Mouse (Mus musculus): Measurements from ENCODE around the gene Med19. TPM values are rescaled to one million over a fixed set of nuclear protein-coding genes. Genes with fewer than 3 reads are reported as not detected.
"Not testable (repeated sequence)": the region's sequence is repeated elsewhere in the genome, so short reads cannot be mapped to it uniquely, and the experiment has no call there.

Med19 gene
- total RNA-seq, 2 experiments from 2014 or later, result 16.1 to 24.5 TPM

DNA sequence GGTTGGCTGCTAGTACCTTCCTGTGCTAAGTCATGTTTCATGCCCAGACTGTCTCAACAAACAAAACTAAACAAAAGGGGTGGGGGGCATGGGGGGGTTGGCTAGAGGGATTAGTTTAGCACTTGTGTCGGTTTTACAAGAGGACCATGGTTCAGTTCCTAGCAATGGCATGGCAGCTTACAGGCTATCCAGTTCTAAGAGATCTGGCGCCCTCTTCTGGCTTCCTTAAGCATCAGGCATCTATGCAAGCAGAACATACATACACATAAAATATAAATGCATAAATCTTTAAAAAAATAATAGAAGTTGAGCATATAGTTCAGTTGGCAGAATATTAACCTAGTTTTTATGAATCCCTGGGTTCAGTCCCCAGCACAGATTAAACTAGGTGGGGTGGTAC is 15.3 kb upstream of the Med19 start:
- ATAC-seq (ENCODE audit: poor library complexity, severe bottlenecking), result peak; percentile 66

DNA sequence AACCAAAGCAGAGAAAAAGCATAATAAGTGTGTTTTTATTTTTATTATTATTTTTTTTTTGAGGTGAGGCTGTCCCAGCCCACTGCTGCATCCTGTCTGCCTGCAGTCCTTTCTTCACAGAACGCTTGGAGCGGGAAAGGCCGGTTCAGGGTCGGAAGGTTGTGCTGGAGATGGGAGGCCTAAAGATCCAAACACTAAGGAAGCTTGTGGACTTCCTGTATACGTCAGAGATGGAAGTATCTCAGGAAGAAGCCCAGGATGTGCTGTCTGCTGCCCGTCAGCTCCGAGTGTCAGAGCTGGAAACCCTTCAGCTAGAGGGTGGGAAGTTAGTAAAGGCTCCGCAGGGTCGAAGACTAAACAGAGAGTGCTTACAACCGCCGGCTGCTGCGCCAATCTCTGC is 12.1 kb upstream of the Med19 start:
- no peak for ATAC-seq (ENCODE audit: poor library complexity, severe bottlenecking)

DNA sequence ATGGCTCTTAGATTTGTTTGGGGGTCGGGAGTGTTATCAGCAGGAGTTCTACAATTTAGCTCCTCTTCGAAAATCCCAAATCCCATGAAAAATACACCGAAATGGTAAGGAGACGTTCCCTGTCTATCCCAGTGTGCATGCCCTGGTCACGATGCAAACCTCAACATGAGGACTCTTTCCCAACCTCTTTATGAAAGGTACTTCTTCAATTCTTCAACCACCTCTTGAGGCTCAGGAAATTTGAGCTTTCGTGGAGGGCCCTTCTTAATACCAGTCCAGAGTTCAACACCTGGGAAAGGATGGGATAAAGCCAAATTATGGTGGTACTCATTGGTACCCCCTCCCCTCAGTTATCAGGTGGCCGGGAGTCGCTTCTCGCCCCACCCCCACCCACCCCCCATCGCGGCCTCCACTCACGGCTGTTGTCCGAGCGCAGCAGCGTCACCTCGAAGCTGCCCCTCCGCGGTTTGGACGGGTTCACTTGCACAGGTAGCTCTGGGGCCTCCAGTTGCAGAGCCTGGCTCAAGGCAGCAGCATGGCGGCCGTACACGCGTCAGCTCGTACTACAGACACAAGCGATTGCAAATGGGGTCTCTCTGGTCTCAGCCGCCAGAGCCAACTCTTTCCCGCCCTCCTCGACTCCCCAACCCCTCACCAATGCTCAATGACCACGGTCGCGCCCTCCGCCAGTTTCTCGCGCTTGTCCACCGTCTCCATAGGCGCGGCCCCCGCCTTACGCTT is 8.2 kb upstream of the Med19 start:
- ATAC-seq (ENCODE audit: poor library complexity, severe bottlenecking), result peak; percentile 62

DNA sequence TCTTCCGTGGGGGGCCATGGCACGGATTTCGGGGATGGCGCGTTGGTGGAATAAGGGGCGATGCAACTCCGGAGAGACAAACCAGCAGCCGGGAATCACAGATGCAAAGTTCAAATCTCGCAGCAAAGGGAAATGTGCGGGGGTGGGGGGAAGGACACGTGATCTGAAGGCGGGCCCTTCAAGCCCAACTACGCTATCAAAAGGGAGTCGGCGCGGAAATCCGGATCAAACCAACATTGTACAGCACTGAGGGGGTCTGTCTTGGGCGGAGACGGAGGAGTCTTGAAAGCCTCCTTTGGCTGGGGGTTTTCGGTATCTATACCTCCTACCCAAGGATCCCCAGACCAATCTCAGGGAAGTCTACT is 7.7 kb upstream of the Med19 start, which contains the start of gene Selenoh:
TSS of gene Selenoh (minus strand) at position 202 of the 365 bp plus-strand sequence.
- peak; percentile 87 for ATAC-seq (ENCODE audit: poor library complexity, severe bottlenecking)

DNA sequence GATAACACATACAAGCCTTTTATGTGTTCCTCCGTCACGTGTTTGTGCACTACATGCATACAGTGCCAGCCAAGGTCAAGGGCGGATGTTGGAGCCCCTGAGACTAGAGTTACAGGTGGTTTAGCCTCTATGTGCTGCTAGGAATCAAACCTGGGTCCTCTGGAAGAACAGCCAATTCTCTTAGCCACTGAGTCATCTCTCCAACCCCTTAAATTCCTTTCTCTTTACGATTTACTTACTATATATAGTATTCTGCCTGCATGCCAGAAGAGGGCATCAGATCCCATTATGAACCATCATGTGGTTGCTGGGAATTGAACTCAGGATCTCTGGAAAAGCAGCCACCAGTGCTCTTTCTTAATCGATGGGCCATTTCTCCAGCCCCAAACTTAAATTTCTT is 6.7 kb upstream of the Med19 start:
- ATAC-seq (ENCODE audit: poor library complexity, severe bottlenecking), result not testable (repeated sequence)

DNA sequence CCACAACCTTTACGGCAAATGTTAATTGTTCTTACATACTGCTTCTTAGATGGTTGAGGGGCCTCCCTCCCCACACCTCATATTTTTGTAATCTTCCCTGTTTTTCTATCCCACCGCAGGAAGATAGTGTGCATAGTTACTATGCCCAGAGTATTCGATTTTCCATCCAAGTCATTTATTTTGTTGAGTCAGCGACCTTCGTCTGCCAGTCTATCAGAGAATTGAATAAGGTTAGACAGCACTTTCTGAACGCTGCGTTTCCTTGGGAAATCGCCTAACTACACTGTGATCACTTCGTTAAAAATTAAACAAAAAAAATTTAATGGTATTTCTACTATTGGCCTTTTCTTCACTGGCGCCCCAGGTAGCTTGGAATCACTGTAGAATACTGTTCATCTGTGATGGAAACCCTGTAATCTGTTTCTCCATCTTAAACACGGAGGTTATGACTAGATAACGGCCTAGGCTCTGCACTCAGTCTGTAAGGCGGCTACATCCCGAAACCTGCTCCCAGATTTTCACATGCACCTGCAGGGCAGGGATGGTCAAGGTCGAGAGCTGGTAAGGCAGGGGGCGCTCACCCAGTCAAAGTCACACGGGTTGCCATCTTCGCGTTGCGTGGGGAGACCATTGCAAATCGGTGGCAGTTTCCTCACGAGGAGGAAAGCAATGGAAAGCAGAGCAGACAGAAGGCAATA is 783 bp upstream of the Med19 start:
- ATAC-seq (ENCODE audit: poor library complexity, severe bottlenecking), result peak; percentile 47

DNA sequence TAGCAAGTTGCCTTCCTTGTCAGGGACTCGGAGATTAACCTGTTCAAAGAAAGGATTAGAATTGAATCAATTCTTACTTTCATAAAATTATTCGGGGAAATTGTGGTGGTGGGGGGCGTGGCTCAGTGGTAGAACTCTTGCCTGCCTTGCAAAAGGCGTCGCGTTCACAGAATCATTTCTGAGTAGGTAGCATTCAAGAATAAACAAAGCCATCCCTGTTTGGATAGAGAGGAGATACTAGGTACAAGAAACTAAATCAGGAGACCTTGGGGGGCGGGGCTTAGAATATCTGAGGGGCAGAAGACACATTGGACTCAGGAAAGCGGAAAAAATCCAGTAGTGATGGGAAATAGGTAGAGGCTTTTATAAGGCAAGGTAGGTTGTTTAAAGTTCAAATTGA is 814 bp downstream of the Med19 start, which contains the start of gene Tmx2:
TSS of gene Tmx2 (minus strand) at position 125 of the 400 bp plus-strand sequence.
- ATAC-seq (ENCODE audit: poor library complexity, severe bottlenecking), result no peak

DNA sequence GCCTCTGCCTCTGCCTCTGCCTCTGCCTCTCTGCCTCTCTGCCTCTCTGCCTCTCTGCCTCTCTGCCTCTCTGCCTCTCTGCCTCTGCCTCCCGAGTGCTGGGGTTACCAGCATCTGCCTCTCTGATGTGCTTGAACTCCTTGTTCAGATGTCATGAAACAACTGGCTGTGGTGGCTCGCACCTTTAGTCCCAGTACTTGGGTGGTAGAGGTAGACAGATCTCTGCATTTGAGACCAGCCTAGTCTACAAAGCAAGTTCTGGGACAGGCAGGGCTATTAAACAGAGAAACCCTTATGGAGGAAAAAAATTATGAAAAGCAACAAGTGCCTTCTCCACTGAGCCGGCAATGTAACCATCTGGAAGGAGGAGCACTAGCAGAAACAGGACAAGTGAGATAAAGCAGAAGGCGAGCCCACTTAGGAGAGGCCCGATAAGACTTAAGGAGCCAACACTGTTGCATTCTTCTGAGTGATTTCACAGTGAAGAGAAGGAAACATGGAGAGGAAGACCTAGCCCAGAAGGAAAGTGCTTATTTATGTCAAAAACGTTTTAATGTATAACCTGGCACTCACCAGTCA is 4.5 kb downstream of the Med19 start:
- no peak for ATAC-seq (ENCODE audit: poor library complexity, severe bottlenecking)

DNA sequence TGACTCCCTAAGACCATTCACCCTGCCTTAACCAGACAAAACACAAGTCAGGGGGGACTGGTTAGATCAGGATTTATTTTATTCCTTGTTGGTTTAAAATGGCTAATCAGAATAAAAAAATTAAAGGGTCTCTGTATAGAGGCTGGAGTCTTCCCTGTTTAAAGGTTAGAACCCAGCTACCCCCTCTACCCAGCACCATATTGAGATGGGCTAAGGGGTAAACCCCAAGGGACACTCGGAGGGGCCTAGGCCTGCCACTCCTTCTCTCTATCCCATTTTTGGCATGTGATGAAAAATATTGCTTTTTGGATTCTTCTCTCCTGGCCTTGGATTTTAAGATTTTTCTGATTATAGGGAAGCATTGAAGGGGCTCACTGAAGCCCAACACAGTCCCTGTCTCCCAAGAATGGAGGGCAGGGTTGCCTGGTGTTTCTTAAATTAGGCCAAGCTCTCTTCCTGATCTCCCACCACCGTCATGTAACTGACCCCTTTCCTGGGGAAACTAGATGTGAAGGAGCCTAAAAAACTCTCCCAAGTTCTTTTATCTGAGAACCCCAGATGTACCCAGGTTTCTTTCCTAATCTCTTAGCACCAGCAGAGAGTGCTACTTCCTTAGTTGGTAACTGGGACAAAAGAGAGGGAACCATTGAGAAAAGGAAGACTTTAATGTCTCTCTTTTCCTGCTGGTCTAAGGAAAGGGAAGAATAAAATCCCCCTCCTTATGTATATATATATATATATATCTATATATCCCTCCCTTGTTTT is 10.1 kb downstream of the Med19 start:
- no peak for ATAC-seq (ENCODE audit: poor library complexity, severe bottlenecking)

DNA sequence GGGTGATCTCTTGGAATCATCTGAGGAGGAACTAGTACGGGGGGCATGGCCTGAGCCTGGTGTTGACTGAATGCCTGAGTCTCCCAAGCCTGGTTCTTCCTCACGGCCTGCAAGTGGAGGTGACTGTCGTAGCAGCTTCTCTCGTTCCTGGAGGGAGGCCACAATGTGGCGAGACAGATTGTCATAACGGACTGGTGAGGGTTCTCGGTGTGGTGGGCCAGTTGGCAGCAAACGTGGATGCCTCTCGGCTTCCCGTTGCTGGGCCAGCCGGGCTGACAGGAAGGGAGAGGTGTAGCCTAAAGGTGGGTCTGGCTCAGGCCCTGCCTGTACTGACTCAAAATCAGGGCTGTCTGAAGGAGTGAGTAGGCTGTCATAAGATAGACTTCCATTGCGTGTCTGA is 11.8 kb downstream of the Med19 start:
- no peak for ATAC-seq (ENCODE audit: poor library complexity, severe bottlenecking)

DNA sequence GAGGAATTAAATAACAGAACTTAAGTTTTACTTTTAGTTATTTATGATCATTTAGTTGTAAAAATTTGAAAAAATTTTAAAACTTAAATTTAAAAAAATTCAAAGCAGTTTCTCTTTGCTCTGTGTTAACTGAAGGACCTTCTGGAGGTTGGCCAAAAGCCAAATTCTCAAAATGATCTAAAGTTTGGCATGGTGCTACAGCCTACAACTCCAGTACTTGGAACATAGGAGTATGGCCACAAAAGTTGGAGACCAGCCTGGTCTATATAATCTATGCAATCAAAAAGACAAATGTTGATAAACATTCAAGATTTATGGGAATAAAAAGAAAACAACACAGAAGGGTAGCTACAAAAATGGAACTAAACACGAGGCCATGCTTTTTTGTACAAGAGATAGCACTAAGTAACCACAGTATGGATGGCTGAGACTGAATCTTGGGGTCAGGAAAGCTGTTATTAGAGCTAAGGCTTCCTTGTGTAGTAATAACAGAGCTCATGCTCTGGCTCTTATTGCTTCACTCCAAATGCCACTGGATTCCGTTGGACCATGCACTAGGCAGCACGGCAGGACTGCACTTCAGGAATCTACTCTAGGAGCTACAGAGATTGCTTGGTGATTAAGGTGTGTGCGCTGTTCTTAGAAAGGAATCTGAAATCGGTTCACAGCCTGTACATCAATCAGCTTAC is 16.9 kb downstream of the Med19 start:
- ATAC-seq (ENCODE audit: poor library complexity, severe bottlenecking), result no peak

DNA sequence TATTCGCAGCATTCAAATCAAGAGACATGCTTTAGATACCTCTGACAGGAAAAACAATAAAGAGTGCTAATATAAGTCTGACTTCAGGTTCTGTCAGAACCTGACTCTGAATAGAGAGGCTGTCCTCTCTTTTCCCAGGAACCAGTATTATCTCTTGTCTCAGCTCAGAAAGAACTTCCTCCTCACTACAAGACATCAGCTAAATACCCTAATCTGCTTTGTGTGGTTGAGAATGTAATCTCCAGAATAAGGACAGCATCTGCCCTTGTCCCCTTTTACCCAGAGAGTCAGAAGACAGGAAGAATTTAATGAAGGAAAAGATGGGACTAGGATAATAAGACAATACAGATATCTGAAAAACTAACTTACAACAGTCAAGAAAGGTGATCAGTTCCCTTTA is 25.3 kb downstream of the Med19 start:
- ATAC-seq (ENCODE audit: poor library complexity, severe bottlenecking), result no peak

DNA sequence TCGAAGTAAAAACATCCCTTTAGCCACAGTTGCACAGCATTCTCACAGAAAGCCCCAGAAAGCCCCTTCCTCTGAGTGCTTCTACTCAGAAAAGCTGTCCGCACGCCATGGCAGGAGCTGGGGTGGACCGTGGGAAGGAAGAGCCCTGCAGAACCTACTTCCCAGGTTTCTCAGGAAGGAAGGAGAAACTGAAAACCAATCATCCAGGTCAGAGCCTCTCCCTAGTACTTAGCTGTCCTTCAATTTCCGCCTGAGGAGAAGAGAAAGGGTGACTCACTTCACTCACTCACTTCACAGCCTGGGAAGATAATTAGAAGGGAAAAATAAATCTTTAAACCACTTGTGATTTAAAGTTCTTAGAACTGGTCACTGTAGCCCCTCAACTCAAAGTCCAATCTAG is 26.1 kb downstream of the Med19 start:
- no peak for ATAC-seq (ENCODE audit: poor library complexity, severe bottlenecking)

DNA sequence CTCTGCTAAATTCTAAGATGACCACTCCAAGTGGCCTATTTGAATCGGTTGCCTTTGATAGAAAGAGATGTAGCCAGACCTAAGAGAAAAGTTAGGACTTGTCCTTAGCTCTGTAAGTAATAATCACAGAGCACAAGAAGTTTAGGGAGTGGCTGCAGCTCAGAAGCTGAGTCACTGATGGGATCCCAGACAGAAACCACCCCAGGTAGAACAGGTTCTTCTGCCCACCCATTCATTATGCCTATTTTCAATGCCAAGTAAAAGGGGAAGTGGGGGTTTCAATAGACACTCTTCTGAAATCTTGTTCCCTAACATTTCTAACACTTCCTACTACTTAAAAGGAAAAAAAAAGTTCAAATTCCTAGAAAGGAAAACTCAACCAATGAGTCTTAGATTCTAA is 27.1 kb downstream of the Med19 start:
- peak; percentile 73 for ATAC-seq (ENCODE audit: poor library complexity, severe bottlenecking)

DNA sequence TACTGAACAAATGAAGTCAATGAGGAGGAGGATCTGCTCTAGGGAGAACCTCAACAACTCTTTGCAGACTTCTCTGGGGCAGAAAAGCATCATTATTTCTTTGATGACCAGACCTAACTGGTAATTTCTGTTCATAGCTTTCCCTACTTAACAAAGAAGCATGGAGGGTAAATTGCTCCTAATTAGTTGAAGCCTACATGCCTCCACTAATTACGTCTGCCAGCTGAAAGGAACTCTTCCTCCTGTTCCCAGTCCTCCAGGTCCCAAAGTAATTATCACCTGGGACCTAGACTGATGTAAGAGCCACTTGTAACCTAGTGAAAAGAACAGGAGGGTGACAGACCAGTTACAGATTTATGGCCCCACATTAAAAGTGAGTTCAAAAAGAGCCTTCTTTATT is 29.3 kb downstream of the Med19 start:
- no peak for ATAC-seq (ENCODE audit: poor library complexity, severe bottlenecking)

DNA sequence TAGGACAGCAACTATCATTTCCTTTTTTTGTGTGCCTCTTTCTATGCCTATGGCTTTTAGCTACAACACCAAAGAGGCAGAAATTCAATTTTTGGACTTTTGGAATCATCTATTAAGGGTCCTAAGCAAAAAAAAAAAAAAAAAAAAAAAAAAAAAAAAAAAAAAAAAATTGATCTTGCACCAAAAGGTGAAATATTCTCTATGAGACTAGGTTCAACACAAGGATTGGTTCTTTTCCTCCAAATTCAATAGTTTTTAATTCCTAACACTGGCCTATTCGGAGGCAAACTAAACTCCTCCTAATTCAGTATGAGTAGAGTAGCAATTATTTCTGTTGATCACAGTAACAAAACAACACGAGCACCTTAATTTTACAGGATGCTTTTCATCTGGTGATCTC is 33.7 kb downstream of the Med19 start:
- no peak for ATAC-seq (ENCODE audit: poor library complexity, severe bottlenecking)

DNA sequence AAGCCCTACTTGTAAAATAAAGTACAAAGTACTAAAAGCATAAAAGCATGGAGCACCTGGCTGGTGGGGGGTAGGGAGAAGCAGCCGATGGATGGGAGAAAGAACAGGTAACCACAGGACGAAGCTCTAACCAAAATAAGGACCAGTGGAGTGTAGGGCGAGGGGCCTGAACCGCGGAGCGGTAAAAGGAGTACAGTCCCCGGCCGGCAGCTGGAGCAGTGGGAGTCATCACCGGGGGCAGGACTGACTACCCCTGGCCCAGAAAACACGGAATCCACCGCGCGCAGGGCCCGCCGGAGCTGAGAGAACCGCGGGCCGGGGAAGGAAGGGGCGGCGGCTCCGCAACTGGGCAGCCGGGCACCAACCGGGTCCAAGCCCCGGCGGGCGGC is 36.2 kb downstream of the Med19 start:
- peak; percentile 0 for ATAC-seq (ENCODE audit: poor library complexity, severe bottlenecking)

DNA sequence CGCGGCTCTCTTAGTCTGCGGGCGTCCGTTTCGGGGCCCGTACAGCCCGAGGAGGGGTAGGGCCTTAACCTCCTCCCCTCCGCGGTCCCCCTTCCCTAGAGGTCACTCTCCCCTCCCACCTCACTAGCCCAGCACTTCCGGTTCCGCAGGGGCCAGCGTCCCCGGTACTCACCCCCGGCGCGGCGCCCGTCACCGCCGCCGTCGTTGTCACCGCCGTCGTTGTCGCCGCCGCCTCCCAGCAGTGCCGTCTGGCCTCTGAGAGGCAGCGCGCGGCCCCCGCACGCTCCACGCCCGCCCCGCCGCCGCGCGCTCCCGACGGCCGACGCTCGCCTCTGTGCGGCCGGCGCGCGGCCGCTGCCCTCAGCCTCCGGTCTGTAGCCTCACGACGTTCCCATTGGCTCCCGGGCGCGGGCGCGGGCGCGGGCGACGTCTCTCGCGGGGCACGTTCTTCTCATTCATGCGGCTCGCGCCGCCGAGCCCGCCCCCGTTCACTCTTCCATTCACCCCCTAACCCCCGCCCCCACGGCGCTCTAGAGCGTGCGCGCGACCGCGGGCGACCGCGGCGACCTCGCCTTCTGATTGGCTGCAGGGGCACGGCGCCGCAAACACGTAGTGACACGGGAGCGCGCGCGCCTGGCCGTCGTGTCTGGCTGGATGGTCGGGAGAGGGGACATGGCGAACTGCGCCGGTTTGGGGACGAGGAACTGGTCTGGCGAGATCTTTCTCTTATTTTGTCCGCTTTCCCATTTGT is 36.8 kb downstream of the Med19 start, which contains the start of gene Zdhhc5:
TSS of gene Zdhhc5 (minus strand) at position 370 of the 751 bp plus-strand sequence.
- peak; percentile 83 for ATAC-seq (ENCODE audit: poor library complexity, severe bottlenecking)

DNA sequence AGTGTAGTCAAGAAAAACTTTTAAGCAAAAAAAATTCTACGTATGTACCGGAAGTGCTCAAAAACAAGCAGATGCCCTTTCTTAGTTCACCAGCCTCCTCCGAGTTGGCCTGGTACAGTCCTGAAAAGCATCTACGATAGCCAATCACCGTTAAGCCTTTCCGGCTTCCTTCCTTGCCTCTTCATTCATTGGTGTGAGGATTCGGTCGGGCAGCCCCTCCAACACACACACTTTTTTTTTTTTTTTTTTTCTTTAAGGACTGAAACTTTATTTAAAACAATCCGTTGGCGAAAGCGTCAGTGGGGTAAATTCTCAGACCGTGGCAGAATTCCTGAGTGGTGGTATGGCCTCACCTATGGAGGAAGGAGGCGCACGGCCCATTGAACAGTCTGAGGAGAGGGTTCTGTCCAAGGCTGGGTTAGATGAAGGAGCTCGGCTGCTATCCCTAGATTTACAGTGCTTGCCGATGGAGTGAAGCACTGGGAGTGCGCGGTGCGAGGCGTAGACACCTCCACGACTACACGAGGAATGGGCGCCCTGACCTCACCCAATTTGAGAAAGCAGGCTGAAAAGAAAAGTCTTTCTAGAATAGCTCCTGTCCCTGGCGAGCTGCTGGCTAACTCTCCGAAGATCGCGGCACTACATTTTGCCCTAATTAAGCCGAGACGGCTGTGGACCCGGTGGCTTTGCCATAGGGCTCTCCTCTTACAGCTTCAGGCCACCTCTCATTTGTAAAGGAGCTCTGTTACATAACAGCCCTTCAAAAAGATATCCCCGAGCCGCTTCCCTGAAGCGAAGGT is 37.6 kb downstream of the Med19 start:
- ATAC-seq (ENCODE audit: poor library complexity, severe bottlenecking), result peak; percentile 79

Data from megakaryocyte, adult 5-6 weeks (primary cell).